Mouse (Mus musculus): ENCODE results near the gene Kcnip2.

The Kcnip2 gene

DNA sequence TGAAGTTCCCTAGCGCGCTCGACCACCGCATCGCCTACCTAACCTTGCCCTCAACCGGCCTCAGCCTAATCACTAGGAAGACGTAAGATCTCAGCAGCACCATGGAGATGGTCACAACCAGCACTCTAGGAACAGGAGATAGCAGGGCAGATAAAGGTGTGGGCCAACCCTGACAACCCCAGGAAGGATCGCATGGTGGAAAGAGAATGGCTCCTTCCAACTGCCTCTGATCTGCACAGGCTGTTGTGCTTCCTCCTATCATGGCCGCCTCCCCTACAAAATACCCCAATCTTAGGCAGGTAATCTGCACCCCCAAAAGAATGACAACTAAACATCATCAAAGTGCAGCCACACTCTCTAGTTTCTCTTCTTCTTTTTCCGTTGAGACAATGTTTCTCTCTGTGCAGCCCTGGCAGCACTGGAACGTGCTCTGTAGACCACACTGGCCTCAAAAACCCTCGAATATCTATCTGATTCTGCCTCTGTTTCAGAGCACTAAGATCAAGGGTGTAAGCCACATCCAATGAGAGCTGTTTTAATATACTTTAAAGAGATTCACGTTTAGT is 35.4 kb downstream of the Kcnip2 start:
- DNase-seq (ENCODE audit: low read depth) = no peak

DNA sequence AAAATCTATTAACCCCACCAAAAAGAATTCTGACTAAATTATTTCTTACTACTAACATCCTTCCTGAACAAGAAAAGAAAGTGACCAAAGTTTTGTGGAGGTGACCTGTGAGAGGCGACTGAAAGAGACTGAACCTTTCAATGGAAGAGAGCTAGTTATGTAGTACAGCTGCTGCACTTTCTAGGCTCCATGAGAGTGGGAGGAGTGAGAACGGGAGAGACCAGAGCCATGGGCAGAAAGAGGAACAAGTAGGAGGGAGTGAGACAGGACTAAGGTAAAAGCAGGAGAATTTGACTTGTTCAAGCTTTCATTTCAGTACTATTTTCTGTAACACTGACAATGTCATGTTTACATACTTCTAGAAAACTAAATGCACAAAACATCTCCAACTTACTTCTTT is 40.4 kb downstream of the Kcnip2 start:
- no peak for DNase-seq (ENCODE audit: low read depth)

DNA sequence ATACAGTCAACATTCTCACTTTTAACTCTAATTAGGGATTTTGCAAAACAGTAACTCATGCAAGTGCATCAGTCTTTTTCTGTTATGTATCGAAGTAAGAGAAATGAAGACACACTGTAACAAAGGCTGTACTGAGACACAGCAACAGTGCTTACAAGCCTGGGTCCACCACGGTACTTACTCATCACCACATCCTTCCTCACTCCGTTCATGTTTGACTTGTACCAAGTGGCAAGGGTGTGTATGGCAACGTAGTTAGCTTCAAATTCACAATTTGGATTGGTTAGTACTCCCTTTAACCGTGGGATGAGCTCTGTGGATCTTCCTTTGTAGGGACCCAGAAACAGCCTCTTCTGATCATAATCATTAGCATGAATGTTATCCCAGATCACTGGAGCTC is 44.4 kb downstream of the Kcnip2 start:
- no peak for DNase-seq (ENCODE audit: low read depth)

DNA sequence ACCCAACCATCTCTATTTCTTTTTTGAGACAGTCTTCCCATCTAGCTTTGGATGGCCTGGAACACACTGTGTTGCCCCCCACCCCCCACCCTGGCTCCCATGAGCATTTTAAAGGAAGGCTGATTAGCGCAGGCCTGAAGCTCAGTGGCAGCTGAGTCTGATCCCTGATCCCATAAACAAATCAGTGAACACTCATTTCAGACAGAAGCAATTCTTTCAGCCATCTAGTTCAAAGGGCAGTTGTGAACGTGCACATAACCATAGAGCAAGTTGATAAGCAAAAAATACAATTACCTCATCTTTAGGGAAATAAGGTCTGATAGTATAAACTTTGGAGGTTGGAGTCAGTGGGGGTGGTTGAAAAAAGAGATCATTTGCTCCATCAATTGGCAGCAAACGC is 55.1 kb downstream of the Kcnip2 start:
- no peak for DNase-seq (ENCODE audit: low read depth)

DNA sequence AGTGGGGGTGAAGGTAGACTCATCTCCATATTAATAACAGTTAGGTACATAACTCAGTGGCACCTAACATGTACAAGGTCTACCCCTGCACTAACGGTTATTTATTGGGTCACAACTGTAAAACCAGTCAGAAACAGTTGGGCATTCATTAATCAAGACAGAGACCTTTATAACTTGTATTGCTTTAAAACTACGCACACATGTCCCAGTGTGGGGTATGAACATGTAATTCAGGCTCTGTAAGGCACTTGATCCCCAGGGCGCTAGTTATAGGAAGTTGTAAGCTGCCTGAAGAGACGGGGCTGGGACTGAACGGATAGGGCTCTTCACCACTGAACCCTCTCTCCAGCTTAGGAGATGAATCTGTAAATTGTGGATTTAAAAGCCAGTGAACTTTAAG is 57.2 kb downstream of the Kcnip2 start:
- no peak for DNase-seq (ENCODE audit: low read depth)

DNA sequence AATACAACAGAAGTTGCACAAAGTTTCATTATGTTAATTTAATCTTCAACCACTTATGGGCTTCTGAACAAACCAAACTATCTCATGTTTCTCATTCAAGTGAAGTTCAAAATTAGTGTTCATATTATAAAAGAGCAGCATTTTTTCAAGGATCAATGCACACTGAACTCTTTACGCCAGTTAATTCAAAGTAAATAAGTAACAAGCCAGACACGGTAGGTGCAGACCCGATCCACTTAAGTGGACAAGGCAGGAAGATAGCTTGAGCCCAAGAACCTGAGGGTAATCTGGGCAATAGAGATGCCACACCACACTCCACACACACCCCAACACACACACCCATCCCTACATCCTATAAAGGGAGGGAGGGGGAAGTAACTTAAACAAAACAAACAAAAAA is 62.3 kb downstream of the Kcnip2 start:
- DNase-seq (ENCODE audit: low read depth) = no peak

- DNase-seq (ENCODE audit: low read depth) = no peak
These were observed 64.0 kb downstream of the Kcnip2 start for GRCm38 (mm10) chr19:45751881-45752280.

- DNase-seq (ENCODE audit: low read depth) = peak; percentile 77
These were observed 66.4 kb downstream of the Kcnip2 start, which contains the start of gene Npm3 for GRCm38 (mm10) chr19:45749243-45750043. Gene Npm3 (minus strand): TSS chr19:45749591.

- DNase-seq (ENCODE audit: low read depth) = no peak
These were observed 67.1 kb downstream of the Kcnip2 start for GRCm38 (mm10) chr19:45748691-45749242.

GRCm38 (mm10) chr19:45748206-45748605 is 67.7 kb downstream of the Kcnip2 start:
- DNase-seq (ENCODE audit: low read depth) = no peak

- peak; percentile 93 for DNase-seq (ENCODE audit: low read depth)
These were observed 68.6 kb downstream of the Kcnip2 start for GRCm38 (mm10) chr19:45747028-45747867.

GRCm38 (mm10) chr19:45746153-45747020 is 69.5 kb downstream of the Kcnip2 start:
- peak; percentile 77 for DNase-seq (ENCODE audit: low read depth)

GRCm38 (mm10) chr19:45745344-45746152 is 70.3 kb downstream of the Kcnip2 start:
- DNase-seq (ENCODE audit: low read depth) = no peak

DNA sequence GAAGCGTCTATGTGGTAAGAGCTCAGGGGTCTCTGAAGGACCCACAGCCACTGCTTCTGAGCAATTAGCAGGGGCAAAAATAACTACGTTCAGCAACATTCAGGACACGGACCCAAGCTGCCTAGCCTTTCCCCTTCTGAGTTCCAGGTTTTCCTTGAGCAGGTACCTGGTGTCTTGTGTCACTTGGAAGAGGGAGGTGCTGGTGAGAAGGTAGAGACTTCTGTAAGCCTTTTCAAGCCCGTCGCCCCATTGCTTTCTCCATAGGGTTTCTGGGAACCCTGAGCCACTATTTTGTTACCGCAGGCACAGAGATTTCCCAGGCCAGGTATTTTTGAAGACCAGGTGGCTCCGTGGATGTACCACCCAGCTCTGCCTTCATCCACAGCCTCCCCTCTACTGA is 72.2 kb downstream of the Kcnip2 start:
- no peak for DNase-seq (ENCODE audit: low read depth)

DNA sequence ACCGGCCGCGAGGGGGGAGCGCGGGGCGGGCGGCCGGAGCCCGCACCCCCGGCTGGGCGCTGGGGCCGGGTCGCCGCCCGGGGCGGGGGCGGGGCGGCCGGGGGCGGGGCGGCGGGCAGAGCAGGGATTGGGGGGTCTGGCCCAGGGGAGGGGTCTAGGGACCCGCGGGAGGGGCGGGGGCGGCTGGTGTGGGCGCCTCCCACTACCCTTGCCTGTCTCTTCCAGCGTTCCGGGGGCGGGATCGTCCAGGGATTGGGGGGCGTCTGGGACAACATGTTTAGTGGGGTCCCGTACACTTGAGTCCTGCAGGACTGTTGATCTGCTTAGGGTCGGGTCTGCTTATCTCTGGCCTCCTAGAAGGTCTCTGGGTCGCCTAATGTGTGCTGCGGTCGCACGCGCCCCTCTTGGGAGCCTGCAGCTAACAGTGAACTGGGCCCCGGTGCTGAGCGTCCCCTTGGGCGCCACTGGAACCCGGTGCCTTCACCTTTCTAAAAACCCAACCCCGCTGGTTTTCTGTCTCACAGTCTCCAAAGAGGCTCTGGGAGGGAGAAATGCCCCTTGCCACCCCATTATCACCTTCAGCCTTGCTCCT is 72.8 kb downstream of the Kcnip2 start:
- DNase-seq (ENCODE audit: low read depth) = no peak

GRCm38 (mm10) chr19:45742218-45742983 is 73.5 kb downstream of the Kcnip2 start, which contains the start of gene Fgf8:
Gene Fgf8 (minus strand): TSS chr19:45742915.
- DNase-seq (ENCODE audit: low read depth) = no peak
